Mouse (Mus musculus) midbrain, embryonic 10.5 days (tissue): ENCODE measurements around the gene Anapc11. TPM values are rescaled to one million over a fixed set of nuclear protein-coding genes. Genes with fewer than 3 reads are reported as not detected.
A peak's percentile ranks its signal among the peaks of the same experiment; 100 is the strongest.

Experiments used
- DNase-seq: peaks from one replicate; pipeline ENCODE4 v3.0.0-alpha.2; 2017; ENCODE audit warnings: low spot score
- H3K27ac ChIP-seq: fragments of 300-500 bp; sonication (generic); replicated peaks from 2 replicates; pipeline ENCODE4 v1.5.1; 2016; ENCODE audit warnings: mild to moderate bottlenecking
- H3K27me3 ChIP-seq: fragments of 300-500 bp; sonication (generic); 2 replicates; pipeline ENCODE4 v1.6.1; 2016; ENCODE audit warnings: low read depth, mild to moderate bottlenecking; ENCODE audit not compliant: poor library complexity, severe bottlenecking
- H3K36me3 ChIP-seq: fragments of 300-500 bp; sonication (generic); 2 replicates; pipeline ENCODE4 v1.6.1; 2016; ENCODE audit warnings: mild to moderate bottlenecking, moderate library complexity
- H3K4me1 ChIP-seq: fragments of 300-500 bp; sonication (generic); 2 replicates; pipeline ENCODE4 v1.6.1; 2016
- H3K4me3 ChIP-seq: fragments of 300-500 bp; sonication (generic); 2 replicates; pipeline ENCODE4 v1.5.1; 2016; ENCODE audit warnings: mild to moderate bottlenecking, moderate library complexity
- H3K9me3 ChIP-seq: fragments of 300-500 bp; sonication (generic); replicated peaks from 2 replicates; pipeline ENCODE4 v1.6.1; 2016; ENCODE audit warnings: mild to moderate bottlenecking
- WGBS: fragments of 180-500 bp; shearing (Covaris S2); methylation state at CpG from one replicate; pipeline ENCODE4 v1.1.7; 2016; 5-methylcytosine and 5-hydroxymethylcytosine counted together
- polyA plus RNA-seq: library from polyadenylated mRNA; unstranded; fragments of >200 nt; fragmentation: Nextera tagmentation; extraction: Ambion mirVana; gene quantifications from 2 replicates; pipeline ENCODE4 v1.2.1, GENCODE M21; 2016

Anapc11 gene
- polyA plus RNA-seq, 1 experiment from 2014 or later, result 231 TPM

DNA sequence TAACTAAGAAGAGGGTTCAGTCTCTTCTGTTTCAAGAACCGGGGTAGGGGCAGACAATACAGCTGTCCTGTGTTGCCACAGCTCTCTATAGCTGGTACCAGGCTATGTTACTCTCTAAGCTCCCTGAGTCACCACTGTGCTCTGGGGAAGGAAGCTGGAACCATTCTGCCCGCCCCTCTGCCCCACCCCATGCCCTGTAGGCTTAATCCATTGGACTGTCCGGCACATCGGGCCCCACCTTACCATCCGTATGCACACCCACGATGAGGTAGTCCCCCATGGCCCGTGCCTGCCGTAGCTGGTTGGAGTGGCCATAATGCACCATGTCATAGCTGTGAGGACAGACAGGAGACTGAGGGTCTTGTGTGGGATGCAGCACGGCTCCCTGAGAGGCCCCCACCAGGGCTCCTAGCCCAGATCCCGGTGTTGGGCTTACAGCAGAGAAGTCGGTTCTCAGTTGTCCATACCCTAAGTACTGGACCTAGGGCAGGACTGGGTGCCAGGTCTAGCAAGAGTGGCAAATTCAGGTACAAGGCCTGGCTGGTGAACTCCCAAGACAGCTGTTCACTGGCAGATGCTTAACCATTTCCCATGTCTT lies 17.5 kb downstream of the Anapc11 start:
- H3K9me3 ChIP-seq, result no peaks in the 10 kb centered on the region
- no peak overlapping the region for H3K27ac ChIP-seq
- peak overlapping the region; percentile 20; the same call in 1 of the 2 replicates for H3K4me3 ChIP-seq
- WGBS, result 92% methylated on average over 11 of the region's 11 CpGs
- H3K36me3 ChIP-seq, result peaks cover 81% of the 10 kb centered on the region
- no peaks in the 10 kb centered on the region for H3K27me3 ChIP-seq
- H3K4me1 ChIP-seq, result peaks cover 34% of the 10 kb centered on the region
- DNase-seq, result no peak

DNA sequence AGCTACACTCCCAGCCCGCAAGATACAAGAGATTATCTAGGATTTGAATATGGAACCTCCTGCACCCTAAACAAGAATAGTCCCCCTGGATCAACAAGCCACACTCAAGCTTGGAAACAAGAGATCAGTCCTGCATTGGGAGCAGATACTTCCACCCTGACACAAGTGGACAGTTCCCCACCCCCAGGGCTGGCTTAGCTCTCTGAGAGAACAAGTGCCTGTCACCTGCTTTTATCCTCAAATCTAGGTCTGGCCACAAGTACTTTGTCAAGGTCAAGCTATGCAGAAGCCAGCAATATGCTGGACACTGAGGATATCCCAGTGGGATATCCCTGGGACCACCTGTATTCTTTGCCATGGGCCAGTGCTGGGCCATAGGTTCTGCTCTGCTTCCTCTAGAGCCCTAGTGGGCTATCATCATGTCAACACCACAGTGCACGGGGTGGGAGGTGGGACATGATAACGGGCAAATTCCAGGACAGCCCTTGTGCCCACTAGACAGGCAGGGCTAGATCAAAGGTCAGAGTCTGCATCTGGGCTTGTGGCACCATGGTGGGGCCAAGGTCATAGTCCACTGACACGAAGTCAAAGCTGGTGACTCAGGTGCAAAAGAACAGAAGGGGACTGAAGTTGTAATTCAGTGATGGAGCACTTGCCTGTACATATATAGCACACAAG lies 18.5 kb downstream of the Anapc11 start:
- Histone ChIP-seq H3K4me1 (peaks cover 34% of the 10 kb centered on the region), H3K4me3 (peak overlapping the region; percentile 83), H3K27ac (peak overlapping the region; percentile 89), H3K27me3 (no peaks in the 10 kb centered on the region), H3K9me3 (no peaks in the 10 kb centered on the region), H3K36me3 (peaks cover 81% of the 10 kb centered on the region)
- 57% methylated on average over 4 of the region's 4 CpGs for WGBS
- DNase-seq, result no peak

GRCm38 (mm10) chr11:120617519-120618112 lies 19.4 kb downstream of the Anapc11 start, which contains the start of gene Pcyt2:
Pcyt2 (minus strand) TSS chr11:120617936.
- H3K4me3 ChIP-seq, result peak within 1 kb of the TSS; percentile 83
- peak; percentile 90 for DNase-seq
- H3K4me1 ChIP-seq, result peaks cover 34% of the 10 kb centered on the region
- no peaks in the 10 kb centered on the region for H3K27me3 ChIP-seq
- H3K36me3 ChIP-seq, result peaks cover 81% of the 10 kb centered on the region
- WGBS, result under 1% methylated on average over 55 of the region's 56 CpGs
- H3K27ac ChIP-seq, result peak within 1 kb of the TSS; percentile 89
- no peaks in the 10 kb centered on the region for H3K9me3 ChIP-seq

GRCm38 (mm10) chr11:120618619-120619535 lies 20.7 kb downstream of the Anapc11 start:
- 95% methylated on average over 25 of the region's 25 CpGs for WGBS
- H3K27me3 ChIP-seq, result no peaks in the 10 kb centered on the region
- peaks cover 38% of the 10 kb centered on the region for H3K4me1 ChIP-seq
- DNase-seq, result no peak
- peak overlapping the region; percentile 89 for H3K27ac ChIP-seq
- no peaks in the 10 kb centered on the region for H3K9me3 ChIP-seq
- H3K36me3 ChIP-seq, result peaks cover 78% of the 10 kb centered on the region
- peak overlapping the region; percentile 83; the same call in 1 of the 2 replicates for H3K4me3 ChIP-seq

GRCm38 (mm10) chr11:120620195-120620594 lies 22.0 kb downstream of the Anapc11 start:
- Histone ChIP-seq H3K36me3 (peaks cover 66% of the 10 kb centered on the region), H3K4me1 (peaks cover 47% of the 10 kb centered on the region), H3K27me3 (no peaks in the 10 kb centered on the region), H3K9me3 (no peaks in the 10 kb centered on the region), H3K4me3 (no peak overlapping the region), H3K27ac (no peak overlapping the region)
- 94% methylated on average over 14 of the region's 14 CpGs for WGBS
- DNase-seq, result no peak

- H3K27me3 ChIP-seq, result no peaks in the 10 kb centered on the region
- no peak overlapping the region for H3K27ac ChIP-seq
- H3K36me3 ChIP-seq, result peaks cover 72% of the 10 kb centered on the region
- H3K4me3 ChIP-seq, result no peak overlapping the region
- WGBS, result 92% methylated on average over 6 of the region's 6 CpGs
- H3K4me1 ChIP-seq, result peaks cover 34% of the 10 kb centered on the region
- no peak for DNase-seq
- no peaks in the 10 kb centered on the region for H3K9me3 ChIP-seq
These were observed 24.6 kb downstream of the Anapc11 start for GRCm38 (mm10) chr11:120622805-120623204.

GRCm38 (mm10) chr11:120623961-120624679 lies 25.9 kb downstream of the Anapc11 start:
- Histone ChIP-seq H3K27ac (peak overlapping the region; percentile 85), H3K27me3 (no peaks in the 10 kb centered on the region), H3K4me3 (peak overlapping the region; percentile 97), H3K9me3 (no peaks in the 10 kb centered on the region), H3K36me3 (peaks cover 69% of the 10 kb centered on the region), H3K4me1 (peaks cover 30% of the 10 kb centered on the region)
- WGBS, result 12% methylated on average over 30 of the region's 30 CpGs
- DNase-seq, result peak; percentile 62

DNA sequence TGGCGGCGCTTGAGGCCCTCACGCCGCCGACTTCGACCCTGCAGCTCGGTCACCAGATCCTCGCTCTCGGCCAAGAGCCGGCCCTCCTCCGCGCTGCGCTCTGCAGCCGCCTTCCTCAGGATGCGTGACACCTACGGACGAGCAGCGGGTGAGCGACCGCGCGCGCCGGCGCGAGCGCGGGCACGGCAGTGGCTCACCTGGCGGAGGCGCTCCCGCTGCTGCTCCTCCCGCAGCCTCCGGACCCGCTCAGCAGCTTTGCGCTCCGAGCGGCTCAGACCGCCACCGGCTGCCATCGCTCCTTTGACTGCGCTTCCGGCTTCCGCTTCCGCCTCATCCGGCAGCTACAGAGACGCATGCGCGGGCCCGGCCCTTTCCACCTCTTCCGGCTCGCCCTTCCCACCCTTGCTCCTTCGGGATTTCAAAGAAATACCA lies 26.5 kb downstream of the Anapc11 start:
- no peaks in the 10 kb centered on the region for H3K27me3 ChIP-seq
- peak; percentile 87 for DNase-seq
- H3K4me1 ChIP-seq, result peaks cover 35% of the 10 kb centered on the region
- H3K9me3 ChIP-seq, result no peaks in the 10 kb centered on the region
- H3K4me3 ChIP-seq, result peak overlapping the region; percentile 97
- WGBS, result under 1% methylated on average over 52 of the region's 53 CpGs
- H3K36me3 ChIP-seq, result peaks cover 69% of the 10 kb centered on the region
- H3K27ac ChIP-seq, result peak overlapping the region; percentile 85

GRCm38 (mm10) chr11:120625152-120625775 lies 27.0 kb downstream of the Anapc11 start, which contains the start of gene Sirt7:
Sirt7 (minus strand) TSS chr11:120625240.
- Histone ChIP-seq H3K9me3 (no peaks in the 10 kb centered on the region), H3K36me3 (peaks cover 67% of the 10 kb centered on the region), H3K4me1 (peaks cover 41% of the 10 kb centered on the region), H3K4me3 (peak within 1 kb of the TSS; percentile 97), H3K27ac (peak within 1 kb of the TSS; percentile 85), H3K27me3 (no peaks in the 10 kb centered on the region)
- no peak for DNase-seq
- WGBS, result 22% methylated on average over 5 of the region's 5 CpGs

GRCm38 (mm10) chr11:120626785-120627467 lies 28.7 kb downstream of the Anapc11 start:
- peaks cover 58% of the 10 kb centered on the region for H3K4me1 ChIP-seq
- H3K9me3 ChIP-seq, result no peaks in the 10 kb centered on the region
- H3K27me3 ChIP-seq, result no peaks in the 10 kb centered on the region
- H3K36me3 ChIP-seq, result peaks cover 52% of the 10 kb centered on the region
- DNase-seq, result no peak
- H3K27ac ChIP-seq, result no peak overlapping the region
- 90% methylated on average over 11 of the region's 11 CpGs for WGBS
- peak overlapping the region; percentile 7 for H3K4me3 ChIP-seq
